Mouse (Mus musculus) gastrocnemius, postnatal 25 days (tissue): ENCODE measurements around the gene Papola. TPM values are rescaled to one million over a fixed set of nuclear protein-coding genes. Genes with fewer than 3 reads are reported as not detected.

Source experiments
- DNase-seq: peaks from one replicate; pipeline ENCODE4 v3.0.0; 2022
- microRNA-seq, 2 experiments: library from miRNA; unstranded; fragments of <30 nt; microRNA quantifications; one replicate each; pipeline ENCODE4 v1.2.0; 2021; ENCODE audit warnings: borderline replicate concordance in 2 of 2
- total RNA-seq, 2 experiments: library from RNA; stranded (reverse); gene quantifications; 1 replicate in 1 of 2; 2 replicates in 1 of 2; pipeline ENCODE4 v1.2.3; 2021

Gene Papola
- total RNA-seq, 2 experiments from 2014 or later = 76.0 to 79.2 TPM

- no peak for DNase-seq
These were observed 78.9 kb downstream of the Papola start for GRCm38 (mm10) chr12:105863436-105863835.

- no peak for DNase-seq
These were observed 83.2 kb downstream of the Papola start for GRCm38 (mm10) chr12:105867646-105868045.

GRCm38 (mm10) chr12:105869242-105869641, 84.7 kb downstream of the Papola start:
- no peak for DNase-seq

- no peak for DNase-seq
These were observed 85.2 kb downstream of the Papola start for GRCm38 (mm10) chr12:105869696-105870095.

- no peak for DNase-seq
These were observed 88.8 kb downstream of the Papola start for GRCm38 (mm10) chr12:105873283-105873682.

- no peak for DNase-seq
These were observed 90.6 kb downstream of the Papola start for GRCm38 (mm10) chr12:105875112-105875511.

GRCm38 (mm10) chr12:105876521-105876920, 92.0 kb downstream of the Papola start:
- DNase-seq = no peak

GRCm38 (mm10) chr12:105876931-105877330, 92.4 kb downstream of the Papola start:
- no peak for DNase-seq

- no peak for DNase-seq
These were observed 94.3 kb downstream of the Papola start for GRCm38 (mm10) chr12:105878746-105879145.

GRCm38 (mm10) chr12:105883799-105884514, 99.5 kb downstream of the Papola start:
- DNase-seq = no peak

GRCm38 (mm10) chr12:105884515-105885323, 100.2 kb downstream of the Papola start:
- no peak for DNase-seq

Small RNA genes lying within 50 kb of the gene (microRNA-seq; reads per million reads assigned to microRNA genes)
- gene Gm22120 = 0 to 0.26 reads per million in 2 experiments

Other genes with a start within 250 kb of the Papola start
- under 1 TPM; 0.35 to 0.49 TPM for gene Bdkrb2, start 221.5 kb upstream of the Papola start, total RNA-seq
- gene Bdkrb1, start 181.6 kb upstream of the Papola start, total RNA-seq = not detected
- gene Gskip, start 99.9 kb upstream of the Papola start, total RNA-seq = 1 to 10 TPM; 3.9 to 6.0 TPM
- gene Atg2b, start 99.5 kb upstream of the Papola start, total RNA-seq = 10 to 100 TPM; 13.4 to 15.1 TPM
- gene Ak7, start 78.7 kb upstream of the Papola start, total RNA-seq = not detected
- 1 to 10 TPM; 3.0 to 3.4 TPM for gene Vrk1, start 225.5 kb downstream of the Papola start, total RNA-seq